Mouse (Mus musculus): ENCODE data around the gene Erbb2.

DNA sequence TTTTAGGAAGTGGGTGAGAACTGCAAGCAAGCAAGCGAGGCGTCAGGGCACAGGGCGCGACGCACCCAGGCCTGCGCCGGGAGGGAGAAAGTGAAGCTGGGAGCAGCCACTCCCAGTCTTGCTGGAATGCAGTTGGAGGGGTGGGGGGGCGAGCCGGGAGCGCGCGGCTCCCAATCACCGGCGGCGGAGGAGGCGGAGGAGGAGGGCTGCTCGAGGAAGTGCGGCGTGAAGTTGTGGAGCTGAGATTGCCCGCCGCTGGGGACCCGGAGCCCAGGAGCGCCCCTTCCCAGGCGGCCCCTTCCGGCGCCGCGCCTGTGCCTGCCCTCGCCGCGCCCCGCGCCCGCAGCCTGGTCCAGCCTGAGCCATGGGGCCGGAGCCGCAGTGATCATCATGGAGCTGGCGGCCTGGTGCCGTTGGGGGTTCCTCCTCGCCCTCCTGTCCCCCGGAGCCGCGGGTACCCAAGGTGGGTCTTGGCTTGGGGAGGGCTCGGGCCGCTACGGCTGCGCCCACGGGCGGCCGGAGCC is at the start of gene Erbb2:
- TF ChIP-seq CTCF (IDR thresholded peaks at IDR 0.05; ENCODE audit: extremely low read depth, insufficient read depth, insufficient read length, insufficient replicate concordance) (no peak), POLR2A (IDR thresholded peaks at IDR 0.05; ENCODE audit: low read depth, low read length) (no peak)

All from spleen, adult 2 months (tissue).